Mouse (Mus musculus): Measurements from ENCODE around the gene Insig1.

GRCm38 (mm10) chr5:28066311-28066710, 4.9 kb upstream of the Insig1 start:
- TF ChIP-seq POLR2A (IDR thresholded peaks at IDR 0.05; ENCODE audit: extremely low read depth, insufficient read depth, low read length) (no peak), CTCF (IDR thresholded peaks at IDR 0.05; ENCODE audit: extremely low read depth, insufficient read depth, low read length) (no peak)

Data from cortical plate, adult 2 months (tissue).